Comparison of ENCODE assay signal across 21 mouse cellular contexts in the genomic region with DNA sequence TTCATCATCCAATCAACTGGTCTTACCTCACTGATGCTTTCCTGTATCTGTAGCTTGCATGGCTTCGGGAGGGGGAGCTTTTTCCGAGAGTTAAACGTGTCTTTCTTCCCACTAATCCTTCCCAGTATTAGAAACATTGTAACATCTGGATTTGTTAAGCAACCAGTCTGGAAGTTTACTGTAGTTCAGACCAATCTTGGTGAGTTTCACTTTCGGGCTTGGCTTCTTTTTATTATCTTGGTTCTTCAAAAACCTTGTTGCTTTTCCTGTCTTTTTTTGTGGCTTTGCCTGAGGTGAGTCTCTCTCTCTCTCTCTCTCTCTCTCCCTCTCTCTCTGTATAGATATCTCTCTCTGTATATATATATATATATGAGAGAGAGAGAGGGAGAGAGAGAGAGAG. TPM values are rescaled to one million over a fixed set of nuclear protein-coding genes. Genes with fewer than 3 reads are reported as not detected.
"Had no signal": no experiment of that assay in that cellular context is flagged by ENCODE, and none has a peak within 500 bp of the region (broad histone marks: within the 10 kb centered on the region; RNA-seq: fewer than 3 reads in every experiment).

No protein-coding gene starts in this region.

- H3K4me2 ChIP-seq: limb, embryonic 12.5 days; liver, embryonic 13.5 days; lung, embryonic 15.5 days; neural tube, embryonic 12.5 days had no signal

- H3K9ac ChIP-seq: limb, embryonic 12.5 days; liver, embryonic 13.5 days; liver, postnatal 0 days; lung, embryonic 15.5 days; neural tube, embryonic 12.5 days had no signal

- H3K27ac ChIP-seq: kidney, postnatal 0 days; limb, embryonic 12.5 days; liver, embryonic 13.5 days; lung, embryonic 15.5 days; midbrain, embryonic 10.5 days; neural tube, embryonic 12.5 days; stomach, postnatal 0 days had no signal

- H3K4me1 ChIP-seq: lung, embryonic 15.5 days had no signal

- DNase-seq: kidney, postnatal 36 days; liver; liver, embryonic 13.5 days; liver, postnatal 0 days; lung, postnatal 36 days; midbrain, embryonic 14.5 days; right cerebral cortex, adult 18-20 months; right cerebral cortex, postnatal 25 days had no signal

- H3K36me3 ChIP-seq: limb, embryonic 12.5 days; liver, embryonic 13.5 days; lung, embryonic 15.5 days; midbrain, embryonic 10.5 days; neural tube, embryonic 12.5 days had no signal

- H3K27me3 ChIP-seq: limb, embryonic 12.5 days; liver, embryonic 13.5 days; lung, embryonic 15.5 days; neural tube, embryonic 12.5 days had no signal

- ATAC-seq: liver, postnatal 0 days had no signal

- H3K9me3 ChIP-seq: limb, embryonic 12.5 days; liver, embryonic 13.5 days; lung, embryonic 15.5 days; midbrain, embryonic 10.5 days; neural tube, embryonic 12.5 days had no signal

- H3K4me3 ChIP-seq: limb, embryonic 12.5 days; liver, embryonic 13.5 days; lung, embryonic 15.5 days; midbrain, embryonic 10.5 days; myocyte; neural tube, embryonic 12.5 days had no signal

RNA-seq across cellular contexts. Expression of gene Mcoln2, which starts 8.4 kb away (rescaled TPM):
- total RNA-seq: layer of hippocampus, adult 18-20 months; layer of hippocampus, postnatal 10 days; left cerebral cortex, postnatal 36 days had no signal
- polyA plus RNA-seq: myocyte had no signal

RNA-seq across cellular contexts. Expression of gene Mcoln3, which starts 40.8 kb away (rescaled TPM):
- total RNA-seq: layer of hippocampus, adult 18-20 months; layer of hippocampus, postnatal 10 days; left cerebral cortex, postnatal 36 days had no signal
- polyA plus RNA-seq: liver, postnatal 0 days; myocyte; stomach, postnatal 0 days had no signal

RNA-seq across cellular contexts. Expression of gene Wdr63, which starts 50.1 kb away (rescaled TPM):
- total RNA-seq: megakaryocyte, adult 5-6 weeks; neutrophil, adult 5-6 weeks had no signal
- polyA plus RNA-seq: limb, embryonic 12.5 days; small intestine, adult 2 months had no signal
